Mouse (Mus musculus): Measurements from ENCODE around the gene Samd1. TPM values are rescaled to one million over a fixed set of nuclear protein-coding genes. Genes with fewer than 3 reads are reported as not detected.

The Samd1 gene
- polyA plus RNA-seq, 1 experiment from 2014 or later: 5.6 TPM

DNA sequence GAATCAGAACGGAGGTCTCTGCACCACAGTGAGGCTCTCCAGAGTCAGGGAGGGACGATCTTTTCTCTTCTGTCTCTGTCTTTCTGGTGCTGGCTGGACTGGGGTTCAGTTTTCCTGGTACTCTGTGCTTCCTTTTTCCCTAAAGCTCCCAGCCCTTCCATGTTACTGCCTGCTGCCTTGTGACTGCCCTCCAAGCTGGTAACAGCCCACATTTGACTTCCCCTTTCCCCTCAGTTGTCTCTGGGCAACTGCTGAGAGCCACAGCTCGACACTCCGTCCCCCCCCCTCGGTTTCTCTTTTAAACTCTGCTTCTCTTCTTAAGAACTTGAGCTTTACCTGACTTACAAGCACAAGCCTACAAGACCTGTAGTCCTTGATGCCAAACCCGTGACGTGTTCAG is 8.2 kb upstream of the Samd1 start:
- Histone ChIP-seq H3K27me3 (no peaks in the 10 kb centered on the region), H3K27ac (no peak overlapping the region), H3K36me3 (peaks cover 85% of the 10 kb centered on the region), H3K9ac (no peak overlapping the region), H3K9me3 (replicated peaks) (no peaks in the 10 kb centered on the region), H3K4me3 (no peak overlapping the region), H3K4me2 (no peak overlapping the region), H3K4me1 (replicated peaks) (no peaks in the 10 kb centered on the region)
- WGBS: 80% methylated on average over 7 of the region's 7 CpGs
- ATAC-seq (replicated peaks; ENCODE audit: insufficient number of reproducible peaks, insufficient read depth, low FRiP score, low read depth): no peak

DNA sequence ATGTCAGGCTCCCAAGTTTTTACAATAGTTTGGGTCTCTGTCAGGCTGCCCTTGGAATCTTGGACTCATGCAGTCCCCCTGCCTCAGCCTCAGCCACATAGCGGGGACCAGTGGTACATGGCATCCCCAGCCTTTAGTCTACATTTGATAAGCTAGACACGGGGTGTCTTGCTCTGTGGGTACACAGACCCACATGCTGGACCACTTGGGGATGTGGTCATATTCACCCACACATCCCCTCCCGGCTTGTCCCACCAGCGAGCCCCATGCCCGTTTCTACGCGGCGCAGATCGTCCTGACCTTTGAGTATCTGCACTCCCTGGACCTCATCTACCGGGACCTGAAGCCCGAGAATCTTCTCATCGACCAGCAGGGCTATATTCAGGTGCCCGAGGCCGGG is 7.3 kb upstream of the Samd1 start:
- 90% methylated on average over 14 of the region's 14 CpGs for WGBS
- H3K9me3 ChIP-seq (replicated peaks): no peaks in the 10 kb centered on the region
- peaks cover 85% of the 10 kb centered on the region for H3K36me3 ChIP-seq
- H3K4me3 ChIP-seq: no peak overlapping the region
- no peaks in the 10 kb centered on the region for H3K27me3 ChIP-seq
- no peaks in the 10 kb centered on the region for H3K4me1 ChIP-seq (replicated peaks)
- H3K4me2 ChIP-seq: no peak overlapping the region
- ATAC-seq (replicated peaks; ENCODE audit: insufficient number of reproducible peaks, insufficient read depth, low FRiP score, low read depth): no peak
- no peak overlapping the region for H3K9ac ChIP-seq
- no peak overlapping the region for H3K27ac ChIP-seq

DNA sequence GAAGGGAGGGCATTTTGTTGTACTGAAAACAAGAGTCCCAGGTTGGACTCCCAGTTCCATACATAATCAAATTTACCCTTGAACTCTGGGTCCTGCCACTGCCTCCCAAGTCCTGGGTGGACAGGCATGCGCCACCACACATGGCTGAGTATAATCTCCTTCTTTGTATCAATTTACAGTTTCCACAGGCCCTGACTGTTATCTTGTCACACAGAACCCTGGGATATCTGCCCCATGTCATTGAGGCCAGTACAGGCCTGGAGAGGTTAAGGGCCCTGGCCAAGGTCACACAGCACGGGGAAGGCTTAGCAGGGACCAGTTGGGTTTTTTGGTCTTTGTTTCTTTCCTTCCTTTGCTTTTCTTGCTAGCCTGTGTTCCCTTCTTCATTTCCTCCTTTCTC is 5.0 kb upstream of the Samd1 start:
- H3K36me3 ChIP-seq: peaks cover 65% of the 10 kb centered on the region
- no peak overlapping the region for H3K4me3 ChIP-seq
- H3K4me2 ChIP-seq: no peak overlapping the region
- WGBS: 77% methylated on average over 2 of the region's 2 CpGs
- no peak for ATAC-seq (replicated peaks; ENCODE audit: insufficient number of reproducible peaks, insufficient read depth, low FRiP score, low read depth)
- H3K27ac ChIP-seq: no peak overlapping the region
- no peak overlapping the region for H3K9ac ChIP-seq
- H3K4me1 ChIP-seq (replicated peaks): peaks cover 9% of the 10 kb centered on the region
- no peaks in the 10 kb centered on the region for H3K9me3 ChIP-seq (replicated peaks)
- no peaks in the 10 kb centered on the region for H3K27me3 ChIP-seq

DNA sequence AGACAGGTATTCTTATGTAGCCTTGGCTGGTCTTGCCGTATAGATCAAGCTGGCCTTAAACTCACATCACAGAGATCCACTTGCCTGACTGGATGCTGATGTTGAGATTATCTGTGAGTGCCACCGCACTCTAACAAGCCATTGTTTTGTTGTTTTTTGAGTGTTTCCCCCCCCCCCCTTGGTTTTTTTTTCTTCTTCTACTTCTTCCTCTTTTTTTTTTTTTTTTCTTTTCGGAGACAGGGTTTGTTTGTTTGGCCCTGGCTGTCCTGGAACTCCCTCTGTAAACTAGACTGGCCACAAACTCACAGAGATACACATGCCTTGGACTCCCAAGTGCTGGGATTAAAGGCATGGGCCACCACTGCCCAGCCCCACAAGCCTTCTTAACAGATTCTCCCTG is 3.4 kb upstream of the Samd1 start:
- Histone ChIP-seq H3K36me3 (peaks cover 50% of the 10 kb centered on the region), H3K27me3 (no peaks in the 10 kb centered on the region), H3K4me2 (no peak overlapping the region), H3K4me3 (no peak overlapping the region), H3K9ac (no peak overlapping the region), H3K9me3 (replicated peaks) (no peaks in the 10 kb centered on the region), H3K27ac (no peak overlapping the region), H3K4me1 (replicated peaks) (peaks cover 16% of the 10 kb centered on the region)
- WGBS: 87% methylated on average over 3 of the region's 3 CpGs
- ATAC-seq (replicated peaks; ENCODE audit: insufficient number of reproducible peaks, insufficient read depth, low FRiP score, low read depth): no peak

DNA sequence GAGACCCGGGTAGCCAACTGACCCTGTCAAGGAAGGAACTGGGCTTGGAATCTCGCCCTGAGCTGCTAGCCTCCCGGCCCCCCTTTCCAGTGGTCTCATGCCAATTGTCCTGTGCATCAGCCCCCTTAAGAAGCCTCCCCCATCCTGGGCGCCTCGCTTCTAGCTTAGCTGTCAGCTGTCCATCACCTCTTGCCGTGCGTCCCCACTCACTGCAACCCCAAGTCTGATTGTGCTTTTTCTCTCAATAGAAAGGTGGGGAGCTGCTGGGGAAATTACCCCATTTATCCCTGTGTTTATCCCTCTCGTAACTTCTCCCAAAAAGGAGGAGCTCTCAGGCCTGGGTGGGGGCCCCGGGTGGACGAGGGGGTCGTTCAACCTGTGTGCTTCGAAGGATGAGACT is 1.5 kb upstream of the Samd1 start:
- Histone ChIP-seq H3K9me3 (replicated peaks) (no peaks in the 10 kb centered on the region), H3K4me2 (peak overlapping the region; percentile 88), H3K4me1 (replicated peaks) (peaks cover 25% of the 10 kb centered on the region), H3K4me3 (peak overlapping the region; percentile 84), H3K36me3 (peaks cover 33% of the 10 kb centered on the region), H3K27ac (peak overlapping the region; percentile 93), H3K9ac (peak overlapping the region; percentile 89), H3K27me3 (no peaks in the 10 kb centered on the region)
- WGBS: 25% methylated on average over 12 of the region's 12 CpGs
- no peak for ATAC-seq (replicated peaks; ENCODE audit: insufficient number of reproducible peaks, insufficient read depth, low FRiP score, low read depth)

DNA sequence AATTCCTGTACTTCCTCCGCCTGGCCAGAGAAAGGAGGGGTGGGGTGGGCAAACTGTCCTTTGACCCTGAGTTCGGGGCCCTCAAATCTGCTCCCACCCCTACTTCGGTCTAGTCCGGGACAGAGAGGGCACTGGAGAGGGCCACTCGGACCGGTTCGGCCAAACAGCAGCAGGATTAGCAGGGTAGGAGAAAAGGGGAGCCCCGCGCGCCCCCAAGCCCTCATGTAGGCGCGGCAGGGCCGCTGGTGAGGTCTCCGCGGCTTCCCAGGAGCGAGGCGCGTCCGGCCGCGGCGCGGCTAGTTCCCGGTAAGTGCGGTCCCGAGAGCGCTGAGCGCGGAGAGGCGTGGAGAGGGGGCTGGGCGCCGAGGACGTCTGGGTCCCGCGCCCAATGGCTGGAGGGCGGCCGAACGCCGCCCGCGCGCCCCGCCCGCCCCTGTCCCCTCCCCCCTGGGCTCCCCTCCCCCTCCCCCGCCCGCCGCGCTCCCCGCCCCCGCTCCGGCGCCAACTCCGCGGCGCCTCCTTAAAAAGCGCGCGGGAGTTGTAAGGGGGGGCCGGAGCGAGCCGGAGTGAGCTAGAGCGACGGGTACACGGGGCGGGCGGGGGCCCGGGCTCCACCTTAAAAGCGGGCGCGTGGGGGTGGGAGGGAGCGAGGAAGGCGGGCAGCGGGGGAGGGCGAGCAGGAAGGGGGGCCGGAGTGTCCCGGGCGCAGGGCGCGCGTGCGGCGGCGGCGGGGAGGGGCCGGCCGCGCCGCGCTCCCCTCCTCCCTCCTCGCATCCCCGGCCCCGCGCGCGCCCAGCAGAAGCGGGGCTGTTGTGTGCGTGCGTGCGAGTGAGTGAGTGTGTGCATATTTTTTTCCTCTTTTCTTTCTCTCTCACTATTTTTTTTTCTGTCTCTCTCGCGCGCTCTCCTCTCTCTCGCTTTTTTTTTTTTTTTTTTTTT is 636 bp upstream of the Samd1 start:
- Histone ChIP-seq H3K27me3 (no peaks in the 10 kb centered on the region), H3K4me2 (peak overlapping the region; percentile 88), H3K36me3 (peaks cover 24% of the 10 kb centered on the region), H3K27ac (peak overlapping the region; percentile 93), H3K4me3 (peak overlapping the region; percentile 84), H3K4me1 (replicated peaks) (peaks cover 33% of the 10 kb centered on the region), H3K9me3 (replicated peaks) (no peaks in the 10 kb centered on the region), H3K9ac (peak overlapping the region; percentile 89)
- peak; percentile 85 for ATAC-seq (replicated peaks; ENCODE audit: insufficient number of reproducible peaks, insufficient read depth, low FRiP score, low read depth)
- WGBS: under 1% methylated on average over 57 of the region's 103 CpGs

DNA sequence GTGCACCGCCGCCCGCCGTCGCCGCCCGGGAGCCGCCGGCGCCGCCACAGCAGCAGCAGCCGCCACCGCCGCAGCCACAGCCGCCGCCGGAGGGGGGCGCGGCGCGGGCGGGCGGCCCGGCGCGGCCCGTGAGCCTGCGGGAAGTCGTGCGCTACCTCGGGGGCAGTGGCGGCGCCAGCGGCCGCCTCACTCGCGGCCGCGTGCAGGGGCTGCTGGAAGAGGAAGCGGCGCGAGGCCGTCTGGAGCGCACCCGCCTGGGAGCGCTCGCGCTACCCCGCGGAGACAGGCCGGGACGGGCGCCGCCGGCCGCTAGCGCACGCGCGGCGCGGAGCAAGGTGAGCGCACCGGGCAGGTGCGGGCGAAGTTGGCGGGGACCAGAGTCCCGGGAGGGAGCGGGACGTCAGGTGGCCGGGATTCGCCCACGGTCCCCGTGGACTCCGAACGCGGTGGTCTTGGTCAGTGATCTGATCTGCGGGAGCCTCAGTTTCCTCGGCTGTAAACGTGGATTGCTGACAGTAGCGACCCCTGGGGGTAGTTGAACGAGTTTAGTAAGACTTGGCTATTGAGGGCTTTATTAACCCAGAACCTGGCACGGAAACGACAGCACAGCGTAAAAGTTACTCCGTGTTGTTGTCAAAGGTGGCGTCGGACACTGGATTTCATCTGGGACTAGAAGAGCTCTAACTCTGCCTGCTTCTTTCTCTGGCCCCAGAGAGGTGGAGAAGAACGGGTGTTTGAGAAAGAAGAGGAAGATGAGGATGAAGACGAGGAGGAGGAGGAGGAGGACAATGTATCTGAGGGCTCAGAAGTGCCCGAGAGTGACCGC is 972 bp downstream of the Samd1 start:
- WGBS: 1% methylated on average over 78 of the region's 92 CpGs
- H3K9me3 ChIP-seq (replicated peaks): no peaks in the 10 kb centered on the region
- ATAC-seq (replicated peaks; ENCODE audit: insufficient number of reproducible peaks, insufficient read depth, low FRiP score, low read depth): no peak; the same call in 1 of the 2 replicates
- H3K4me1 ChIP-seq (replicated peaks): peaks cover 42% of the 10 kb centered on the region
- H3K4me3 ChIP-seq: peak overlapping the region; percentile 85
- H3K36me3 ChIP-seq: peaks cover 15% of the 10 kb centered on the region
- peak overlapping the region; percentile 87 for H3K27ac ChIP-seq
- peak overlapping the region; percentile 88 for H3K4me2 ChIP-seq
- peak overlapping the region; percentile 76 for H3K9ac ChIP-seq
- no peaks in the 10 kb centered on the region for H3K27me3 ChIP-seq

DNA sequence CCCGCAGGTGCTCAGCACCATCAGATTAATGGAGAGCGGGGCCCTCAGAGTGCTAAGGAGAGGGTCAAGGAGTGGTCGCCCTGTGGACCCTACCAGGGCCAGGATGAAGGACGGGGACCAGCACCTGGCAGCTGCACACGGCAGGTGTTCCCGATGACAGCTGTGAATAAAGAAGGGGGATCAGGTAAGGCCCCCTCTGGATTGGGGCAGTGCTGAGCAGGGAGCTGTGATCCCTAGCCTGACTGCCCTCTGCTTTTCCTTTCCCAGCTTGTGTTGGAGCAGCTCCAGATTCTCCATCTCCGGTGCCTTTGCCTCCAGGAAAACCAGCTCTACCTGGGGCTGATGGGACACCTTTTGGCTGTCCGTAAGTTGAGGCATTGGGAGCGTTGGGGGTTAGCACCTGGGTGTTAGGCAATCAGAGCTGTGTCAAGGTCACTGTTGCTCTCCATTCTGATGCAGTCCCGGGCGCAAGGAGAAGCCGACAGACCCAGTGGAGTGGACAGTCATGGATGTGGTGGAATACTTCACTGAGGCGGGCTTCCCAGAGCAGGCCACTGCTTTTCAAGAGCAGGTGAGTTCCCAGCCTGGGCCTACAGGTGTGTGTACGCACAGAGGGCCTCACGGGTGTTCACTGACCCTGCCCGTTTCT is 1.7 kb downstream of the Samd1 start:
- Histone ChIP-seq H3K9me3 (replicated peaks) (no peaks in the 10 kb centered on the region), H3K9ac (peak overlapping the region; percentile 76), H3K4me3 (peak overlapping the region; percentile 85), H3K27ac (peak overlapping the region; percentile 87; the same call in 1 of the 2 replicates), H3K4me1 (replicated peaks) (peaks cover 49% of the 10 kb centered on the region), H3K4me2 (peak overlapping the region; percentile 88), H3K27me3 (no peaks in the 10 kb centered on the region), H3K36me3 (peaks cover 10% of the 10 kb centered on the region)
- 64% methylated on average over 16 of the region's 16 CpGs for WGBS
- ATAC-seq (replicated peaks; ENCODE audit: insufficient number of reproducible peaks, insufficient read depth, low FRiP score, low read depth): no peak

DNA sequence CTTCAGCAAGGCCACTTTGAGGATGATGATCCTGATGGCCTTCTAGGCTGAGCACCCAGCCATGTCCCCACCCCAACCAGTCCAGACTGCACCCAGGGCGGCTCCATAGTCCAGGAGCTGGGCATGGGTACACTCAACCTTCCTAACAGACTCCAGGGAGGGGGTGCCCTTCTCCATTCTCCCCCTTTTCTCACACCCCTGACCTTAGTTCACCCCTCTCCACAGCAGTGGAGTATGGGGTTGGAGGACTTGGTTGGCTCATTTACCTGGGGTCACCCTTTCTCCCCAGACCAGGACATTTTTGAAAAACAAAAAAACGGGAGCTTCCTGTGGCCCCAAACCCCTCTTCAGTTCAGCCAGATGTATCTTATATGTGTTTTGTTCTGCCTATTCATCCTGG is 2.4 kb downstream of the Samd1 start:
- no peaks in the 10 kb centered on the region for H3K27me3 ChIP-seq
- H3K4me3 ChIP-seq: no peak overlapping the region
- no peak for ATAC-seq (replicated peaks; ENCODE audit: insufficient number of reproducible peaks, insufficient read depth, low FRiP score, low read depth)
- no peak overlapping the region for H3K9ac ChIP-seq
- WGBS: 90% methylated on average over 2 of the region's 2 CpGs
- H3K4me2 ChIP-seq: no peak overlapping the region
- peaks cover 4% of the 10 kb centered on the region for H3K36me3 ChIP-seq
- peaks cover 52% of the 10 kb centered on the region for H3K4me1 ChIP-seq (replicated peaks)
- no peak overlapping the region for H3K27ac ChIP-seq
- H3K9me3 ChIP-seq (replicated peaks): no peaks in the 10 kb centered on the region

DNA sequence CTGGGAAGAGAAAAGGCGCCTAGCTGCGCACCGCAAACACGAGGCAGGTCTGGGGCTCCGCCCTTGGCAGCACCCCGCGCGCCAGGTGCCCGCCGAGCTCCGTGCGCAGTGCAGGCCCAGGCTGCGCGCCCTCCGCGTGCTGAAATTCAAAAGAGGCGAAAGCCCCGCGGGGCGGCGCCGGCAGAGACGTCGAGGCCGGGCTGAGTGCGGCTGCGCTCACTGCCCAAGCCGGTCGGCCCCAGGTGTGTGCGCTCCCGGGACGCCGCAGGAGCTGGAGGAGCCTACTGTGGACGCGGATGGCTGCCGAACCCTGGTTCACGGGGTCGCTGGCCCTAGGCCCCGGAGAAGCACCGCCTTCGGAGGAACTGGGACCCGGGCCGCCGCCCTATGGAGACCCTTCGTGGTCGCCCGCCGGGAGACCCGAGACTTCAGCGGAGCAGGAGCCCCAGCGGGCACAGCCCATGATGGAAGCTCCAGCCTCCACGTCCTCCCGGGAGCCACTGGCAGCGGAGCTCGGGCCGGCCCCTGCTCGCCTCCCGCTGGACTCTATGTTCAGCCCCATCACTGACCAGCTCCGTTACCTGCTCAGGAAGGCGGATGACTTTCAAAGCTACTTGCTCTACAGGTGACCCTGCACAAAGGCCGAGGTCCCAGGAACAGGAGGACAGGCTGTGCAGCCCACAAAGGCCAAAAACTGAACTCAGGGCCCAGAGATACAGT is 4.0 kb downstream of the Samd1 start, which contains the start of gene 1700067K01Rik:
Gene 1700067K01Rik (plus strand): TSS at position 222 of the 720 bp plus-strand sequence.
- Histone ChIP-seq H3K9me3 (replicated peaks) (no peaks in the 10 kb centered on the region), H3K36me3 (no peaks in the 10 kb centered on the region; the same call in none of the 2 replicates), H3K4me2 (peak within 1 kb of the TSS; percentile 14), H3K27me3 (no peaks in the 10 kb centered on the region), H3K27ac (no peak within 1 kb of the TSS), H3K4me1 (replicated peaks) (peaks cover 49% of the 10 kb centered on the region), H3K9ac (no peak within 1 kb of the TSS), H3K4me3 (peak within 1 kb of the TSS; percentile 6; the same call in 1 of the 2 replicates)
- WGBS: 45% methylated on average over 61 of the region's 61 CpGs
- no peak for ATAC-seq (replicated peaks; ENCODE audit: insufficient number of reproducible peaks, insufficient read depth, low FRiP score, low read depth)
